Mouse (Mus musculus) liver, embryonic 15.5 days (tissue): ENCODE data around the gene Loxl1. TPM values are rescaled to one million over a fixed set of nuclear protein-coding genes. Genes with fewer than 3 reads are reported as not detected.

Experiments used
- ATAC-seq: fragments of 200-750 bp; cut with Nextera tagmentation; 2 replicates; pipeline ENCODE4 v1.8.0; 2017; ENCODE audit warnings: moderate number of reproducible peaks, mild to moderate bottlenecking, moderate library complexity; ENCODE audit not compliant: insufficient read depth
- H3K27ac ChIP-seq: fragments of 300-500 bp; sonication (generic); replicated peaks from 2 replicates; pipeline ENCODE4 v1.5.1; 2015; ENCODE audit warnings: mild to moderate bottlenecking, inconsistent platforms
- H3K27me3 ChIP-seq: fragments of 300-500 bp; sonication (generic); 2 replicates; pipeline ENCODE4 v1.6.1; 2015; ENCODE audit warnings: mild to moderate bottlenecking, inconsistent platforms
- H3K36me3 ChIP-seq: fragments of 300-500 bp; sonication (generic); replicated peaks from 2 replicates; pipeline ENCODE4 v1.6.1; 2015; ENCODE audit warnings: moderate library complexity, mild to moderate bottlenecking, inconsistent platforms
- H3K4me1 ChIP-seq: fragments of 300-500 bp; sonication (generic); replicated peaks from 2 replicates; pipeline ENCODE4 v1.6.1; 2015; ENCODE audit warnings: inconsistent platforms
- H3K4me2 ChIP-seq: fragments of 300-500 bp; sonication (generic); 2 replicates; pipeline ENCODE4 v1.6.1; 2015; ENCODE audit warnings: moderate library complexity, mild to moderate bottlenecking, inconsistent platforms
- H3K4me3 ChIP-seq: fragments of 300-500 bp; sonication (generic); replicated peaks from 2 replicates; pipeline ENCODE4 v1.5.1; 2015; ENCODE audit warnings: mild to moderate bottlenecking, inconsistent platforms
- H3K9ac ChIP-seq: fragments of 300-500 bp; sonication (generic); 2 replicates; pipeline ENCODE4 v1.6.1; 2015; ENCODE audit warnings: moderate library complexity, mild to moderate bottlenecking, inconsistent platforms
- H3K9me3 ChIP-seq: fragments of 300-500 bp; sonication (generic); replicated peaks from 2 replicates; pipeline ENCODE4 v1.6.1; 2016; ENCODE audit warnings: inconsistent platforms
- WGBS: fragments of 180-500 bp; shearing (Covaris S2); methylation state at CpG from one replicate; pipeline ENCODE4 v1.1.7; 2015; ENCODE audit warnings: mixed read lengths; ENCODE audit not compliant: insufficient replicate concordance; 5-methylcytosine and 5-hydroxymethylcytosine counted together
- polyA plus RNA-seq: library from polyadenylated mRNA; unstranded; fragments of >200 nt; fragmentation: Nextera tagmentation; extraction: Ambion mirVana; gene quantifications from 2 replicates; pipeline ENCODE4 v1.2.1, GENCODE M21; 2015

Loxl1 gene
- polyA plus RNA-seq, 1 experiment from 2014 or later: 2.7 TPM

DNA sequence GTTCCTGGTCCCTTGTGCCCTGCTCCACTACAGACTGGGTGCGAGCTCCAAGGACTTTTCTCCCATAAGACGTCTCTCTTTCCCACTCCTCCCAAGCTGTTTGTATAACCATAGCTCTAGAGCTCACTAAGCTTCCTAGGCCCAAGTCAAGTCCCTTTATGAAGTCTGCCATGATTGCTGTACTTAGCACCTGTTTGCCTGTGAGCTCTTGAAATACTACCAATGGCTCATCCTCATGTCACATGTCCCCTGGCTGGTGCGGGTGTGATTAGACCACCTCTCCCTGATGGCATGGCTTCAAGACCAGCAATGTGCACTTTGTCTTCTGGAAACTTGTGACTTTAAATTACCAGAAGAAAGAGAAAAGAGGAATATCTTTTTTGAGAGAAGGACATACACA is 17.6 kb downstream of the Loxl1 start:
- Histone ChIP-seq H3K27me3 (peaks cover 7% of the 10 kb centered on the region; the same call in 1 of the 2 replicates), H3K4me1 (peaks cover 9% of the 10 kb centered on the region), H3K9ac (no peak overlapping the region), H3K4me2 (no peak overlapping the region), H3K36me3 (no peaks in the 10 kb centered on the region), H3K4me3 (no peak overlapping the region), H3K9me3 (no peaks in the 10 kb centered on the region), H3K27ac (no peak overlapping the region)
- no peak for ATAC-seq
- 63% methylated on average over 3 of the region's 3 CpGs for WGBS

DNA sequence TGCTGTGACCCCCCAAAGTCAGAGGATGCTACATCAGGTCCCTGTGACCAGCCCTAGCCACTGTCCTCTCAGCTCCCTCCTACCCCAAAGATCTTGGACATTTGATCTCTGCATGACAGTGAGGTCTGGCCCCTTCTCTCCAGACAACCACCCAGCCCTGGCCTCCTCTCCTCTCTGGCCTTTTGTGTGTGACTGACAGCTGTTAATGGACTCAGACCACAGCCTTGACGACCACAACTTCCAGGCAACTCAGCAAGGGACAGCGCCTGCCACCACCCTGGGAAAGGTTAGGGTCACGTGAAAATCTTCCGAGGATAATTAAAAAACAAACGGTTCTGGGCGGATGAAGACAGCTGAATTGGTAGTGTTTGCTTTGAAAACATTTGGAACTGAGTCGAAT is 18.5 kb downstream of the Loxl1 start:
- Histone ChIP-seq H3K4me3 (no peak overlapping the region), H3K9me3 (no peaks in the 10 kb centered on the region), H3K4me1 (peaks cover 9% of the 10 kb centered on the region), H3K9ac (no peak overlapping the region), H3K4me2 (no peak overlapping the region), H3K27ac (no peak overlapping the region), H3K27me3 (peaks cover 9% of the 10 kb centered on the region; the same call in 1 of the 2 replicates), H3K36me3 (no peaks in the 10 kb centered on the region)
- 42% methylated on average over 7 of the region's 7 CpGs for WGBS
- ATAC-seq: no peak

- Histone ChIP-seq H3K36me3 (no peaks in the 10 kb centered on the region), H3K27ac (no peak overlapping the region), H3K4me1 (no peaks in the 10 kb centered on the region), H3K4me2 (no peak overlapping the region), H3K9me3 (no peaks in the 10 kb centered on the region), H3K27me3 (peaks cover 16% of the 10 kb centered on the region), H3K4me3 (no peak overlapping the region), H3K9ac (no peak overlapping the region)
- WGBS: 35% methylated on average over 2 of the region's 2 CpGs
- no peak for ATAC-seq
Measured at GRCm38 (mm10) chr9:58289901-58290300, 23.1 kb downstream of the Loxl1 start.

- no peak overlapping the region for H3K4me3 ChIP-seq
- no peaks in the 10 kb centered on the region for H3K36me3 ChIP-seq
- H3K4me2 ChIP-seq: no peak overlapping the region
- no peaks in the 10 kb centered on the region for H3K9me3 ChIP-seq
- no peak for ATAC-seq
- H3K4me1 ChIP-seq: no peaks in the 10 kb centered on the region
- H3K27me3 ChIP-seq: peaks cover 16% of the 10 kb centered on the region
- H3K27ac ChIP-seq: no peak overlapping the region
- WGBS: 57% methylated on average over 1 of the region's 1 CpGs
- no peak overlapping the region for H3K9ac ChIP-seq
Measured at GRCm38 (mm10) chr9:58289090-58289489, 23.9 kb downstream of the Loxl1 start.

DNA sequence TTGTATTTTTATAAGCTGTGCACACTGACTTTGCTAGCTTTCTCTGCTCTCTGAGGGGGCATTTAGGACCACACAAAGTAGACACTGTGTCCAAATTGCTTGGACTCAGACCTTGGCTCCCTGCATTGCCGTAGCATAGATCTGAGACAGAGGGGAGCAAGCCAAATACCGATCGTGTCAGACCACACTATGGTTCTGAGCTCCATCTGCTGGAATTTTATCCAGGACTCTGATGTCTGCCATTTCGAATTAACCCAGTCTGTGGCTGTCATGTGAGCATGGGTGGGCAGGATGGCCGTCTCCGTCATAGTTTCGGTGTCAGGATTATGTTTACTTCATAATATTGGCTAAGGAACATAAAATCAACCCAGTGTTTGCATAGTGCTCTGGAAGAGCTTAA is 29.6 kb downstream of the Loxl1 start:
- 61% methylated on average over 7 of the region's 7 CpGs for WGBS
- no peak for ATAC-seq
- Histone ChIP-seq H3K36me3 (no peaks in the 10 kb centered on the region), H3K4me2 (no peak overlapping the region), H3K4me3 (no peak overlapping the region), H3K27ac (no peak overlapping the region), H3K27me3 (peaks cover 7% of the 10 kb centered on the region; the same call in 1 of the 2 replicates), H3K9ac (no peak overlapping the region), H3K9me3 (no peaks in the 10 kb centered on the region), H3K4me1 (peaks cover 21% of the 10 kb centered on the region)

GRCm38 (mm10) chr9:58281597-58281996 is 31.4 kb downstream of the Loxl1 start:
- WGBS: 38% methylated on average over 3 of the region's 3 CpGs
- H3K27me3 ChIP-seq: 0 out of 2 replicates have a peak, but pooled peaks cover under 1% of the 10 kb centered on the region
- H3K4me3 ChIP-seq: no peak overlapping the region
- ATAC-seq: no peak
- no peak overlapping the region for H3K4me2 ChIP-seq
- no peaks in the 10 kb centered on the region for H3K36me3 ChIP-seq
- peaks cover 21% of the 10 kb centered on the region for H3K4me1 ChIP-seq
- no peak overlapping the region for H3K27ac ChIP-seq
- no peak overlapping the region for H3K9ac ChIP-seq
- no peaks in the 10 kb centered on the region for H3K9me3 ChIP-seq

DNA sequence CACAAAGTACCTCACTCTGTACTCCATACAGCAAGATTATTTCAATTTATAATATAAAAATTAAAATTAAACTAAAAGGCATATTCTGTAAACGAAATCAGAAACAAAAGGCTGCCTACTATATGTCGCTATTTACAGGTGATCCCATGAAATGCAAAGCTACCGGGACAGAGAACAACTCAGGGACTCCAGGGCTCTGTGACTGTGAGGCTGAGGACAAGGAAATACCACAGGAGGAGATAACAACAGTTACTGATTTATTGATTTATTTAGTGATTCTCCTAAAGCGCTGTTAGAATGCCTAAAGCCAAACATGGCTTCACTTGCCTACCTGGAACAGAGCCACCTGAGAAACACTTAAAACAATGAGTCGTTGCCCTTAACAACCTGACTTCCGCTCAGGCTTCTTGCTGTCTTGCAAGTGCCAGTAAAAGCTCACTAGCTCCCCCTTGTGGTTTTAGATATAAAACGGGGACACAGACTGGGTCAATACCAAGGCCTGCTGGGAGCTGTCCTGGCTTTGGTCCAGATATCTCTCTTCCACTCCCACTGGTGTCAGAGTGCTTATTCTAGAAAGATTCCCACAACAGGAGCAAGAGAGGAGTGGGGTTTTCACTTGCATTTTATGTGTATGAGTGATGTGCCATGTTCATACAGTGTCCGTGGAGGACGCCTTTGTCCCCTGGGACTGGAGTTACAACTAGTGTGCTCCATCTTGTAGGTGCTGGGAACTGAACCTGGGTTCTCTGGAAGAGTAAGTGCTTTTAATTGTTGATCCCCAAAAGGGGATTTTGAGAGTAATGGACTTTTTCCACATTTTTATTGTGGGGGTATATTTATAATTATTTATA is 32.5 kb downstream of the Loxl1 start:
- H3K9me3 ChIP-seq: no peaks in the 10 kb centered on the region
- H3K27me3 ChIP-seq: no peaks in the 10 kb centered on the region
- no peaks in the 10 kb centered on the region for H3K36me3 ChIP-seq
- WGBS: 28% methylated on average over 9 of the region's 9 CpGs
- no peak overlapping the region for H3K4me2 ChIP-seq
- no peak overlapping the region for H3K9ac ChIP-seq
- no peak overlapping the region for H3K27ac ChIP-seq
- no peak overlapping the region for H3K4me3 ChIP-seq
- peaks cover 25% of the 10 kb centered on the region for H3K4me1 ChIP-seq
- no peak for ATAC-seq

- H3K4me1 ChIP-seq: peaks cover 32% of the 10 kb centered on the region
- no peak overlapping the region for H3K4me2 ChIP-seq
- 56% methylated on average over 5 of the region's 5 CpGs for WGBS
- H3K36me3 ChIP-seq: no peaks in the 10 kb centered on the region
- H3K4me3 ChIP-seq: no peak overlapping the region
- no peak overlapping the region for H3K27ac ChIP-seq
- no peak overlapping the region for H3K9ac ChIP-seq
- no peaks in the 10 kb centered on the region for H3K27me3 ChIP-seq
- no peak for ATAC-seq
- no peaks in the 10 kb centered on the region for H3K9me3 ChIP-seq
Measured at GRCm38 (mm10) chr9:58279780-58280179, 33.2 kb downstream of the Loxl1 start.

DNA sequence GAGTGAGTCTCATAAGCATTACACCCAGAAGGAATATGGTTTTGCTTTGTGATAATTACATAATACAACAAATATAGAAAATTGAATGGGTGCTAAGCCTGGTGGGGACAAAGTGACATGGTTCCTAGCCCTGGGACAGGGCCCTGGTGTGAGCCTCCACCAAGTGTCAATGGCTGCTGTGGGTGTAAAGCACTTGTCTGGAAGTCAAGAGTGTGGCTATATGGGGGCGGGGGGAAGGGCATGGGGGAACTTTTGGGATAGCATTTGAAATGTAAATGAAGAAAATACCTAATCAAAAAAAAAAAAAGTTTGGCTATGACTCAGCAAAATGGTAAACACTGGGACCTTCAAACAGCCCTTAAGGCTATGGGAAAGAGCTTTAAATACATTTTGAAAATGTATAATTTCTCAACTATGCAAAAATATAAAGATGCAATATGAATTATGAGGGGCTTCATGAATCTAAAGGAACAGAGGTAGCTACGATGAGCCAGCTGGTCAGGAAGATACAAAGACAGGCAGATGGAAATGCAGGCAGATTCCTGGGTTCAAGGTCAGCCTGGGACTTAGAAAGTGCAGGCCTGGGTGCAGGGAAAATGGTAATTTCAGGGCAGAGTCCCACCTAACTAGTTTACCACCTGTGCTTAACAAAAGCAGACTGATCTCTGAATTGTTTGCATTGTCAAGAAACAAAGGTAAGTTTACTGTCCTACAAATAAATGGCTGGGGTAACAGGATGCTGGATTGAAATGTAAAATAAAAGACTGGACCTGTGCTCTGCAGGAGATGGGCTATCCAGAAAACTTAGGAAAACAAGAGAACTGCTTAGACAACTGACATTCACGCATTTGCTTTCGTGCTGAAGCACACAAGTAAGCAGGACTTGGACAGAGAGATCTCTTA is 33.9 kb downstream of the Loxl1 start:
- Histone ChIP-seq H3K27ac (no peak overlapping the region), H3K4me1 (peaks cover 37% of the 10 kb centered on the region), H3K36me3 (no peaks in the 10 kb centered on the region), H3K4me2 (no peak overlapping the region), H3K4me3 (no peak overlapping the region), H3K27me3 (no peaks in the 10 kb centered on the region), H3K9me3 (no peaks in the 10 kb centered on the region), H3K9ac (no peak overlapping the region)
- WGBS: 60% methylated on average over 4 of the region's 4 CpGs
- no peak for ATAC-seq

DNA sequence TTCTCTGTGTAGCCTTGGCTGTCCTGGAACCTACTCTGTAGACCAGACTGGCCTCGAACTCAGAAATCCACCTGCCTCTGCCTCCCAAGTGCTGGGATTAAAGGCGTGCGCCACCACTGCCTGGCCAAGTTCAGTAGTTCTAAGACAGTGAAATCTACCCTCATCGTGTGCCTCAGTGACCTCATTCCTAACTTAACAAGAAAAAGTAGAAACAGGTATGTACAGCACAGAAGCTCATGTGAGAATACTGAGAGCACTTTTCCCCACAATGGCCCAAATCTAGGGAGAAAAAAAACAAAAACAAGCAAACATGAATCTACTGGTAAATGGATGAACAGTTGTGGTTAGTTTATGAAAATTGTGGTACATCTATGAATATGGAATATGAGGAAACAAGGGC is 34.7 kb downstream of the Loxl1 start:
- ATAC-seq: no peak
- Histone ChIP-seq H3K4me2 (no peak overlapping the region), H3K9me3 (no peaks in the 10 kb centered on the region), H3K36me3 (no peaks in the 10 kb centered on the region), H3K27ac (no peak overlapping the region), H3K9ac (no peak overlapping the region), H3K4me1 (peaks cover 39% of the 10 kb centered on the region), H3K4me3 (no peak overlapping the region), H3K27me3 (no peaks in the 10 kb centered on the region)
- WGBS: 73% methylated on average over 4 of the region's 4 CpGs

DNA sequence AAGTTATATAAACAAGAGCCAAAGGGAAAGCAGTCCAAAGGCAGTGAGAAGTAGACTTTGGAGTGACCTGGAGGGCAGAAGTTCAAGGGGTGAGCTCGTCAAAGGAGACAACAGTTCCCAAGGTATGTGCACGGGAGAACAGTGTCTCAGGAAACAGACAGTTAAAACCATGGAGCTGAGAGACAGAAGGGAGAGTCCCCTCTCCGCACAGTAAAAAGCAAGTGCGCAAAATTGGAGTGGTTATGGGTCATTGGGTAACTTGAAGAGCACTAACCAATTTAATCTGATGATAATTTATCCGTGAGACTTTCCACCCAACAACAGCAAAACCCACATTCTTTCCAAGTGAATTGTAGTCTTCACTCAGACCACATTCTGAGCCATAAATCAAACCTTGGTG is 36.6 kb downstream of the Loxl1 start:
- WGBS: 51% methylated on average over 5 of the region's 5 CpGs

More for the DNA sequence above, 36.6 kb downstream of the Loxl1 start:
- H3K27me3 ChIP-seq: no peaks in the 10 kb centered on the region
- H3K27ac ChIP-seq: no peak overlapping the region
- H3K4me3 ChIP-seq: no peak overlapping the region
- no peaks in the 10 kb centered on the region for H3K36me3 ChIP-seq
- peaks cover 35% of the 10 kb centered on the region for H3K4me1 ChIP-seq
- H3K9me3 ChIP-seq: no peaks in the 10 kb centered on the region
- H3K4me2 ChIP-seq: no peak overlapping the region
- no peak overlapping the region for H3K9ac ChIP-seq
- no peak for ATAC-seq
